In the genomic region with DNA sequence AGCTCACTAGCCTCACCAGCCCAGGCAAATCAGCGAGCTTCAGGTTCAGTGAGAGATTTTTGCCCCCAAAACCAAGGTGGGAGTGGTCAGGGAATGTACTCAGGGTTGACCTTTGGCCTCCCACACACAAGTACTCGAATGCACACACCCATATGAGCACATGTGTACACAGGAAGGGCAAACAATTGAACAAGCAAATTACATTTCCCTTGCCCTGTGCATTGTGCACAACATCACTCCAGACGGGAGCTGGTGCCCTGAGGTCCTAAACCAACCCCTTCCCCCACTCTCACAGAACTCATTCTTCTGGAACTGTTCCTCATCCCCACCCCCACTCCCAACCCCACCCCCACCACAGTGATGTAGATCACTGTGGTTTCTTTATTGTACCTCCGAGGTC, we compare ENCODE assay signal across 27 mouse cellular contexts. TPM values are rescaled to one million over a fixed set of nuclear protein-coding genes. Genes with fewer than 3 reads are reported as not detected.
DNase-seq lines count a peak whose midpoint lies in the region; ATAC-seq and TF ChIP-seq lines count a peak whose summit lies in the region.
"Had no signal": no experiment of that assay in that cellular context is flagged by ENCODE, and none has a peak within 500 bp of the region (broad histone marks: within the 10 kb centered on the region; RNA-seq: fewer than 3 reads in every experiment).

No protein-coding gene starts in this region.

- TF ChIP-seq POLR2A in testis, adult 2 months (IDR thresholded peaks at IDR 0.05; ENCODE audit: control insufficient read depth, low read depth, low read length), result no peak
- no peak for TF ChIP-seq POLR2A in small intestine, adult 2 months (IDR thresholded peaks at IDR 0.05; ENCODE audit: low read depth, low read length)

- H3K36me3 ChIP-seq in heart, postnatal 0 days (replicated peaks; ENCODE audit: control insufficient read depth, insufficient read depth, low read length), result no peaks in the 10 kb centered on the region
- H3K36me3 ChIP-seq in testis, adult 2 months (ENCODE audit: control insufficient read depth, insufficient read depth, low read length), result no peaks in the 10 kb centered on the region
- no peaks in the 10 kb centered on the region for H3K36me3 ChIP-seq in small intestine, adult 2 months (ENCODE audit: control insufficient read depth, insufficient read depth, low read length)
- H3K36me3 ChIP-seq: embryonic facial prominence, embryonic 12.5 days; embryonic facial prominence, embryonic 15.5 days; forebrain, embryonic 12.5 days; forebrain, embryonic 15.5 days; G1E; hindbrain, embryonic 15.5 days had no signal

- TF ChIP-seq CTCF in heart, postnatal 0 days (IDR thresholded peaks at IDR 0.05; ENCODE audit: low read depth), result no peak
- no peak for TF ChIP-seq CTCF in testis, adult 2 months (IDR thresholded peaks at IDR 0.05; ENCODE audit: control insufficient read depth, insufficient read depth, insufficient replicate concordance, low read depth, low read length)
- no peak for TF ChIP-seq CTCF in small intestine, adult 2 months (IDR thresholded peaks at IDR 0.05; ENCODE audit: extremely low read depth, insufficient read length, insufficient replicate concordance, low read depth, low read length)

- no peak for TF ChIP-seq EP300 in heart, postnatal 0 days (IDR thresholded peaks at IDR 0.05; ENCODE audit: low read depth)

- DNase-seq in heart, postnatal 0 days (ENCODE audit: low spot score), result no peak
- no peak for DNase-seq in heart, postnatal 36 days
- no peak for DNase-seq in testis, postnatal 14 days (ENCODE audit: low spot score)
- DNase-seq in yolk sac, embryonic 10.5 days (ENCODE audit: low spot score), result peak; percentile 9
- DNase-seq in B cell, adult 2 months, result no peak
- no peak for DNase-seq in kidney, adult 8-10 months
- DNase-seq: adrenal gland, adult 2 months; adrenal gland, postnatal 14 days; cerebellum, adult 11 months; cerebellum, adult 2 months; cerebellum, adult 9-11 months; cerebellum, postnatal 25 days; gastrocnemius, postnatal 14 days; heart, adult 18-20 months; heart, postnatal 10 days; heart, postnatal 4 days had no signal

- H3K4me3 ChIP-seq in heart, postnatal 0 days (ENCODE audit: low read depth, low read length), result no peak overlapping the region
- H3K4me3 ChIP-seq in testis, adult 2 months (ENCODE audit: control insufficient read depth, low read depth, low read length), result peak overlapping the region; percentile 69
- H3K4me3 ChIP-seq in small intestine, adult 2 months (ENCODE audit: low read depth, low read length), result no peak overlapping the region
- H3K4me3 ChIP-seq: embryonic facial prominence, embryonic 12.5 days; embryonic facial prominence, embryonic 15.5 days; erythroblast, embryonic 14.5 days; forebrain, embryonic 12.5 days; forebrain, embryonic 15.5 days; heart, embryonic 10.5 days; hindbrain, embryonic 15.5 days had no signal

- intact Hi-C loops in heart, postnatal 36 days (cut with DNase I), result no loop called here

- WGBS in heart, postnatal 0 days, result 70% methylated on average over 4 of the region's 4 CpGs
- 36% methylated on average over 4 of the region's 4 CpGs for WGBS in small intestine, adult 2 months

- no peak overlapping the region for H3K27ac ChIP-seq in heart, postnatal 0 days (ENCODE audit: low read depth)
- no peak overlapping the region for H3K27ac ChIP-seq in testis, adult 2 months (ENCODE audit: control insufficient read depth, insufficient read depth, low read depth, low read length)
- peak overlapping the region; percentile 42 for H3K27ac ChIP-seq in small intestine, adult 2 months (ENCODE audit: insufficient read depth, low read depth, low read length)
- H3K27ac ChIP-seq: embryonic facial prominence, embryonic 12.5 days; embryonic facial prominence, embryonic 15.5 days; forebrain, embryonic 12.5 days; forebrain, embryonic 15.5 days; hindbrain, embryonic 15.5 days had no signal

- peaks cover 8% of the 10 kb centered on the region; the same call in 1 of the 2 replicates for H3K4me1 ChIP-seq in heart, postnatal 0 days (ENCODE audit: control insufficient read depth, insufficient read depth)
- H3K4me1 ChIP-seq in testis, adult 2 months (ENCODE audit: control insufficient read depth, insufficient read depth, low read length), result peaks cover 20% of the 10 kb centered on the region
- peaks cover 41% of the 10 kb centered on the region for H3K4me1 ChIP-seq in small intestine, adult 2 months (ENCODE audit: control insufficient read depth, insufficient read depth, insufficient read length, low read length)
- H3K4me1 ChIP-seq: embryonic facial prominence, embryonic 12.5 days; forebrain, embryonic 12.5 days; forebrain, embryonic 15.5 days; hindbrain, embryonic 15.5 days had no signal

- no peak overlapping the region for H3K4me2 ChIP-seq in heart, postnatal 0 days (ENCODE audit: low read depth, low read length)
- H3K4me2 ChIP-seq: embryonic facial prominence, embryonic 12.5 days; embryonic facial prominence, embryonic 15.5 days; forebrain, embryonic 12.5 days; forebrain, embryonic 15.5 days; hindbrain, embryonic 15.5 days had no signal

- no peak overlapping the region for H3K9ac ChIP-seq in heart, postnatal 0 days (replicated peaks; ENCODE audit: low read depth, low read length)
- H3K9ac ChIP-seq: embryonic facial prominence, embryonic 12.5 days; embryonic facial prominence, embryonic 15.5 days; forebrain, embryonic 12.5 days; forebrain, embryonic 15.5 days; hindbrain, embryonic 15.5 days had no signal

- peak; percentile 45; the same call in 1 of the 2 replicates for ATAC-seq in heart, postnatal 0 days (ENCODE audit: insufficient read depth, low read depth)
- ATAC-seq: forebrain, embryonic 15.5 days; Patski had no signal

- H3K9me3 ChIP-seq in heart, postnatal 0 days (replicated peaks; ENCODE audit: control insufficient read depth, low read length), result no peaks in the 10 kb centered on the region
- H3K9me3 ChIP-seq: embryonic facial prominence, embryonic 12.5 days; embryonic facial prominence, embryonic 15.5 days; forebrain, embryonic 12.5 days; forebrain, embryonic 15.5 days; G1E; heart, embryonic 10.5 days; hindbrain, embryonic 15.5 days had no signal

- no peaks in the 10 kb centered on the region for H3K27me3 ChIP-seq in heart, postnatal 0 days (ENCODE audit: control insufficient read depth, insufficient read depth, low read length)
- no peaks in the 10 kb centered on the region for H3K27me3 ChIP-seq in testis, adult 2 months (ENCODE audit: control insufficient read depth, insufficient read depth, low read length)
- H3K27me3 ChIP-seq in small intestine, adult 2 months (ENCODE audit: control insufficient read depth, insufficient read depth, low read length), result no peaks in the 10 kb centered on the region
- H3K27me3 ChIP-seq: embryonic facial prominence, embryonic 12.5 days; embryonic facial prominence, embryonic 15.5 days; forebrain, embryonic 12.5 days; forebrain, embryonic 15.5 days; hindbrain, embryonic 15.5 days; Patski had no signal

RNA-seq across cellular contexts. Expression of a gene that starts 48.7 kb away (rescaled TPM):
- total RNA-seq in heart, postnatal 0 days (2014; rRNA removed; ENCODE audit: low replicate concordance), result 12.9 and 13.3 TPM in 2 replicates
- polyA plus RNA-seq in heart, postnatal 0 days (2015; fragmentation: Nextera tagmentation; extraction: Ambion mirVana), result 7.7 and 8.1 TPM in 2 replicates
- 10 to 100 TPM; 19.6 to 29.9 TPM for total RNA-seq in heart, postnatal 36 days (2021)
- polyA plus RNA-seq in testis, adult 2 months (2012; rRNA removed), result 0.77 and 1.00 TPM in 2 replicates
- polyA plus RNA-seq in small intestine, adult 2 months (2012; rRNA removed), result 1.4 and 2.9 TPM in 2 replicates
